Mouse (Mus musculus) neural tube, postnatal 0 days (tissue): ENCODE measurements around the gene Pcyox1. TPM values are rescaled to one million over a fixed set of nuclear protein-coding genes. Genes with fewer than 3 reads are reported as not detected.

Source experiments
- polyA plus RNA-seq: library from polyadenylated mRNA; unstranded; fragments of >200 nt; fragmentation: Nextera tagmentation; extraction: Ambion mirVana; gene quantifications from 2 replicates; pipeline ENCODE4 v1.2.1, GENCODE M21; 2015

Pcyox1 gene
- 82.4 and 86.2 TPM in 2 replicates for polyA plus RNA-seq

DNA sequence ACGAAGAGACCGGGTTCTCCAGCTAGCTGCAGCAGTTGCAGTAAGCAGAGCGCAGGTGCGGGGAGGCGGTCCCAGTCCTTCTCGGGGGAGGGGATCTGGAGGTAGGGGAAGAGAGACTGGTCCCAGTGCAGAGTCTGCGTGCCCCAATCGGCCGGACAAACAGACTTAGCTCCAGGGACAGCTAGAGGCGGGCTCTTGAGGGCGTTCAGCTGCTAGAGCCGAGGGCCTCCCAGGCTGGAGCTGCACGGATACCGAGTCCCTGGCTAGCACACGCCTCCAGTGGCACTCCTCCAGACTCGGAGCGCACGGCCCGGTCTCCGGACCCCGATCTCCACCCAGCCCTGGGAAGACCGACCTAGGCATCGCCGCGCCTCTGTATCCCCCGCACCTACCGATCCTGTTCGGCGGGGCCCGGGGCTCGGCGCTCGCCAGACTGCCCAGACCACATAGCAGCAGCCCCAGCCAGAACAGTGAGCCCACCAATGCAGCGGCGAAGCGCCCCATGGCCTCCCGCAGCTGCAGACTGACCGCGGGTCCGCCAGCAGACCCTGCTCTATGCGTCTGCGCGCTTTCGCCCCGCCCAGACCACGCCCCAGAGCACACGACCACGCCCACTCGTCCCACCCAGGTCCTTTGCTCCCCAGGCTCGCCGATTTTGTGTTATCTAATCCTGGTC, at the start of gene Pcyox1:
TSS of gene Pcyox1 (minus strand) at position 574 of the 676 bp plus-strand sequence.

GRCm38 (mm10) chr6:86438272-86439118, 41.5 kb upstream of the Pcyox1 start, which contains the start of gene C87436:
C87436 (plus strand) TSS chr6:86438374.

GRCm38 (mm10) chr6:86426358-86426757, 29.4 kb upstream of the Pcyox1 start, which contains the start of gene Gm44790:
Gm44790 (plus strand) TSS chr6:86426658.

GRCm38 (mm10) chr6:86404100-86404861, 7.3 kb upstream of the Pcyox1 start, which contains the start of gene Tia1:
Tia1 (plus strand) TSS chr6:86404219.

DNA sequence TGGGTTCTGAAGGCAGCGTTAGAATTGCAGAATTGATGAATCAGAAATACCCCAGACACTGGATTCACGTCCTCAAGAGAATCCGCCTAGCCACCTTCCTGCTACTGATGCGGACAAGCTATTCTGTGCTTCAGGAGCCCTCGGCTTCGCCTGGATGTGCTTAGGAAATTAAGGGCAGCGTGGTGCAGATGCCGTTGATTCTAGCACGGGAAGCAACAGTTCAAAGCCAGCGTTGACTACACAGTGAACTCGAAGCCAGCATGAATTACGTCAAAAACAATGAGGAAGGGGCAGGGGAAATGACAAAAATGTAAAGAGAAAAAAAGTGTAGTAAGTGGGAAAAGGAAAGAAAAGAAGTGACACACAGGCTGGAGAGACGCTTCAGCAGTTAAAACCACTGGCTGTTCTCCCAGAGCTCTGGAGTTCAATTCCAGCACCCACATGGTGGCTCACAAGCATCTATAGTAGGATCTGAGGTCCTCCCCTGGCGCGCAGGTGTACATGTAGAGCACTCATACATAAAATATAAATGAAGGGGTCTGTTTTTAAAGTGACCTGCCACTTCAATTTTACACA, 26.1 kb downstream of the Pcyox1 start, which contains the start of gene Snrpg:
TSS of gene Snrpg (plus strand) at position 541 of the 576 bp plus-strand sequence.

GRCm38 (mm10) chr6:86365371-86366124, 31.4 kb downstream of the Pcyox1 start, which contains the start of gene Fam136a:
Fam136a (plus strand) TSS chr6:86365646.

Other genes starting within 250 kb of the Pcyox1 start
- gene Tgfa, start 201.9 kb downstream of the Pcyox1 start, polyA plus RNA-seq, result 18.2 and 21.6 TPM in 2 replicates
- gene Fam136a, start 31.5 kb downstream of the Pcyox1 start, polyA plus RNA-seq, result 75.9 and 78.6 TPM in 2 replicates
- 254 and 295 TPM in 2 replicates for gene Snrpg, start 25.9 kb downstream of the Pcyox1 start, polyA plus RNA-seq
- gene Tia1, start 7.1 kb upstream of the Pcyox1 start, polyA plus RNA-seq, result 137 and 164 TPM in 2 replicates
- not detected in 2 replicates for gene Gm44790, start 29.5 kb upstream of the Pcyox1 start, polyA plus RNA-seq
- gene C87436, start 41.2 kb upstream of the Pcyox1 start, polyA plus RNA-seq, result 18.0 and 19.4 TPM in 2 replicates
- 283 and 321 TPM in 2 replicates for gene Pcbp1, start 129.2 kb upstream of the Pcyox1 start, polyA plus RNA-seq
- gene Asprv1, start 231.0 kb upstream of the Pcyox1 start, polyA plus RNA-seq, result 0.92 and 1.6 TPM in 2 replicates